Mouse (Mus musculus): Measurements from ENCODE around the gene Relch.

Gene Relch

DNA sequence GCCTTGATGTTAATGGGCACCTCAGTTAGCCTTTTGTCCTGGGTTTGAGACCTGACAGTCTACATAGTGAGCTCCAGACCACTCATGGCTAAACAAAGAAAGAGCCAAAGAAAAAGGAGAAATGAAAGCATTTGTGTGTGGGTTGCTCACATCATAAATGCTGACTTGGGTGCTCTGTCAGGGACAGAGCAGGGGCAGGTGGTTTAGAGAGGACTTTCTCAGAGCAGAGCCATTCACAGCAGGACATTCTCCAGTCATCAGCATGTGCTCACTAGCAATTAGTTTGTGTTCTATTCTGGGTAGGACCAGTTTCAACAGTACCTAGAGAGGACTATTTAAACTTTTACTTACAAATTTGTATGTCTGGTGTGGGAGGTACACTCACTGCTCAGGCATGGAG, 137.6 kb downstream of the Relch start:
- DNase-seq: no peak

DNA sequence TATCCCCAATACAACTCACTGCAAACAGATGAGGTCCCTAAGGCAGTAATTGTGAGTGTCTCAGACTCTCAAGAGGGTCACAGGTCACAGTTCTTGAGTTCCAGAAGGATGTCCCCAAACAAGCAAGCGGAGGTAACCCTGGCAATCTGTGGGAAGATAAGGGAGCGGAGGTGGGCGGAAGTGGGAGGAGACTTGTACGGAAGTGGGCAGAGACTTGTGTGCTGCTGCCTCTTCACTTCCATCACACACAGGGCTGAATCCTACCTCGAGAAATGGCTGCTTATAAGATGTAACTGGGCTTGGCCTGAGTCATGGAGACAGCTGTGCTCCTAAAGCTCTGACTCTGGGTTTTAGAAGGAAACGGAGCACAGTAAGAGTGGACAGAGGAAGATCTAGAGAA, 139.3 kb downstream of the Relch start:
- DNase-seq: peak; percentile 50

DNA sequence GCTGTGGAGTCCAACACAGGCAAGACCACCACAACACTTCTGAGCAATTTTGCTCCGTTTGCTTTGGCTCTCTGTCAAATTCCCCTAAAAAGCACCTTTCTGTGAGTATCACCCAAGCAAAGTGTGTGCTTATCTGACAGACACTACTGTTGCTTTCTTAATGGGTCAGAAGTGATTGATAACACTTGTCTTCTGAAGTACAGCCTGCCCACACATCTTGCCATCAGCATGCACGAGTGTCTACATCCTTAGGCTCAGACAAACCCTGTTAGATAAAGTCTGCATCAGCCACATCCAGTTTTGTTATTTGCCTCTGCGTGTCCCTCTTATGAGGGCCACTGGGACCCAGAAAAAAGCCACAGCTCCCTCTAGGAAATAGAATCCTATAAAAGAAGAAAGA, 140.6 kb downstream of the Relch start:
- DNase-seq: no peak

Measured in thymus, postnatal 4 days (tissue).